Mouse (Mus musculus) liver, postnatal 0 days (tissue): ENCODE results near the gene Klrb1f.

ENCODE experiments used
- CTCF ChIP-seq: sonication (generic); IDR thresholded peaks from 2 replicates; pipeline ENCODE4 v1.5.1; 2016; ENCODE audit warnings: antibody characterized with exemption, low read depth
- EP300 ChIP-seq: IDR thresholded peaks from 2 replicates; pipeline ENCODE4 v1.6.1; 2016; ENCODE audit warnings: antibody characterized with exemption, low read depth, mild to moderate bottlenecking

DNA sequence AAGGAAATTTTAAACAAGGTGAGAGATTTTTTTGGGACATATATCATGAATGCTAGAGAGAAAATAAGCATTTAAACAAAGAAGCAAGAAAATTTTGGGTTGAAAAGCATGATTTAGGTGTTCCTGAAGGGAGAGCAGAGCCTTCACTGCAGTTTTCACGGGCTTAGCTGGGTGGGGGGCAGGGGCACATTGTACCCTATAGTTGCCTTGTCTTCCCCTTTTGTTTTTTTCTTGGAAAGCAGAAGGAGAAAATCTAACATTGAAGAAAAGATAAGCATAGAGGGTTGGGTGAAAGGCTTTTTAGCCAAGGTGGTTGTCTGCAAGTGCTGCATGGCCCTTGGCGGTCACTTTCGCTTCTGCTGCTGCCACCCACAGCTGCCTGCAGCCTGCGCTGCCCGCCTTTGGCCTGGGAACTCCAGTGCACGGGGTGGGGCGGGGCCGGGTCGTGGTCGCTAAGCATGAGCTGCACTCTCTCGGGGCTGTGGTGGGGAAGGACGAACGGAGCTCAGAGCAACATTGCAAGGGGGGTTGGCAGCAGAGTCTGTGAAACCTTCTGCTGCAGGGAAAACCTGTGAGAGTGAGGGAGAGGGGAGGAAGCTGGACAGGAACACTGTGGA lies 3.3 kb downstream of the Klrb1f start:
- TF ChIP-seq CTCF (0 out of 2 replicates have a peak, but pooled peaks have one; percentile 9), EP300 (no peak)
